In the genomic region with DNA sequence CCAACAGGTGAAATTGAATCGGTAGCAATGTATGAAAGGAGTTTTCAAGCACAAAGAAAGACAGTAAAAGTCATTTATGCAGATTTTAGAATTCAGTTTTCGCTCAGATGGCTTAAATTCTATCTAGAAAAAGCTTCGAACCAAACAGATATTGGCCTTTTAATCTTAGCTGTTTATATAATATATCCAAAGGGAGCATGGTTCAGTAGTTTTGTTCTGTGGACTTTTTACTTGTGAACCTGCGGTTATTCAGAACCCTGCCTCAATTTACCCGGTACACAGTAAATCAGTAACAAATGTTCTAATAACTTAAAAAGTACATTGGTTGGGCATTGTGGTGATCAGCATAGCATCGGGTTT, we compare ENCODE assay signal across 10 mouse cellular contexts. TPM values are rescaled to one million over a fixed set of nuclear protein-coding genes. Genes with fewer than 3 reads are reported as not detected.
A peak's percentile ranks its signal among the peaks of the same experiment; 100 is the strongest.
DNase-seq lines count a peak whose midpoint lies in the region; ATAC-seq and TF ChIP-seq lines count a peak whose summit lies in the region.
"Had no signal": no experiment of that assay in that cellular context is flagged by ENCODE, and none has a peak within 500 bp of the region (broad histone marks: within the 10 kb centered on the region; RNA-seq: fewer than 3 reads in every experiment).

No protein-coding gene starts in this region.

- H3K4me3 ChIP-seq in kidney, adult 2 months (ENCODE audit: insufficient read depth, low read depth, low read length): peak overlapping the region; percentile 63; the same call in 1 of the 2 replicates
- peak overlapping the region; percentile 38; the same call in 1 of the 2 replicates for H3K4me3 ChIP-seq in cortical plate, adult 2 months (ENCODE audit: insufficient read depth, low read length)
- H3K4me3 ChIP-seq in hindbrain, embryonic 15.5 days: peak overlapping the region; percentile 38
- H3K4me3 ChIP-seq in midbrain, embryonic 13.5 days (replicated peaks): peak overlapping the region; percentile 48

- peak overlapping the region; percentile 72; the same call in 1 of the 2 replicates for H3K27ac ChIP-seq in kidney, adult 2 months (ENCODE audit: insufficient read depth, low read depth, low read length)
- no peak overlapping the region for H3K27ac ChIP-seq in cortical plate, adult 2 months (ENCODE audit: insufficient read depth, low read length)
- H3K27ac ChIP-seq in hindbrain, embryonic 15.5 days (replicated peaks): no peak overlapping the region
- no peak overlapping the region for H3K27ac ChIP-seq in midbrain, embryonic 13.5 days

- H3K27me3 ChIP-seq in kidney, adult 2 months (replicated peaks; ENCODE audit: control insufficient read depth, insufficient read depth, low read length): no peaks in the 10 kb centered on the region
- no peaks in the 10 kb centered on the region for H3K27me3 ChIP-seq in hindbrain, embryonic 15.5 days
- H3K27me3 ChIP-seq in midbrain, embryonic 13.5 days: no peaks in the 10 kb centered on the region

- H3K4me1 ChIP-seq in kidney, adult 2 months (ENCODE audit: control insufficient read depth, insufficient read depth, low read length): peaks cover 17% of the 10 kb centered on the region; the same call in 1 of the 2 replicates
- no peaks in the 10 kb centered on the region; the same call in 1 of the 2 replicates for H3K4me1 ChIP-seq in cortical plate, adult 2 months (ENCODE audit: control insufficient read depth, insufficient read depth, low read length)
- peaks cover 13% of the 10 kb centered on the region for H3K4me1 ChIP-seq in hindbrain, embryonic 15.5 days (replicated peaks)
- H3K4me1 ChIP-seq in midbrain, embryonic 13.5 days (replicated peaks): peaks cover 12% of the 10 kb centered on the region

- no peak overlapping the region for H3K9ac ChIP-seq in hindbrain, embryonic 15.5 days
- no peak overlapping the region for H3K9ac ChIP-seq in midbrain, embryonic 13.5 days (replicated peaks)

- no peak for TF ChIP-seq POLR2A in kidney, adult 2 months (IDR thresholded peaks at IDR 0.05; ENCODE audit: low read depth, low read length)
- no peak for TF ChIP-seq POLR2A in cortical plate, adult 2 months (IDR thresholded peaks at IDR 0.05; ENCODE audit: extremely low read depth, insufficient read depth, low read length)

- no peak for TF ChIP-seq CTCF in kidney, adult 2 months (conservative IDR thresholded peaks at IDR 0.05; ENCODE audit: insufficient read depth, insufficient read length, low read depth, low read length)
- TF ChIP-seq CTCF in cortical plate, adult 2 months (IDR thresholded peaks at IDR 0.05; ENCODE audit: extremely low read depth, insufficient read depth, low read length): no peak

- 40% methylated on average over 6 of the region's 6 CpGs for WGBS in kidney, adult 2 months
- WGBS in hindbrain, embryonic 15.5 days: 62% methylated on average over 6 of the region's 6 CpGs
- WGBS in midbrain, embryonic 13.5 days: 58% methylated on average over 6 of the region's 6 CpGs

- peak overlapping the region; percentile 73 for H3K4me2 ChIP-seq in hindbrain, embryonic 15.5 days
- peak overlapping the region; percentile 76 for H3K4me2 ChIP-seq in midbrain, embryonic 13.5 days (replicated peaks)

- peak; percentile 52 for DNase-seq in kidney, adult 2 months
- DNase-seq in kidney, adult 11 months: no peak
- DNase-seq in cerebellum, adult 11-12 months: no peak
- DNase-seq in adrenal gland, postnatal 10 days: no peak
- no peak for DNase-seq in cerebellum, adult 11 months
- DNase-seq: right cerebral cortex, postnatal 4 days had no signal

- ATAC-seq in hindbrain, embryonic 15.5 days (ENCODE audit: low FRiP score, low read depth): no peak
- no peak for ATAC-seq in midbrain, embryonic 13.5 days

- no peaks in the 10 kb centered on the region for H3K36me3 ChIP-seq in kidney, adult 2 months (ENCODE audit: control insufficient read depth, insufficient read depth, low read length)
- H3K36me3 ChIP-seq in hindbrain, embryonic 15.5 days: no peaks in the 10 kb centered on the region
- H3K36me3 ChIP-seq in midbrain, embryonic 13.5 days: no peaks in the 10 kb centered on the region
- H3K36me3 ChIP-seq: G1E had no signal

- H3K9me3 ChIP-seq in hindbrain, embryonic 15.5 days: no peaks in the 10 kb centered on the region
- H3K9me3 ChIP-seq in midbrain, embryonic 13.5 days: no peaks in the 10 kb centered on the region
- H3K9me3 ChIP-seq: G1E had no signal

RNA-seq across cellular contexts. Expression of a gene that starts 18.9 kb away (rescaled TPM):
- not detected in 2 replicates for polyA plus RNA-seq in kidney, adult 2 months (2012; rRNA removed)
- polyA plus RNA-seq in cortical plate, adult 2 months (2012; rRNA removed): 0.13 and 0.15 TPM in 2 replicates
- not detected in 2 replicates for polyA plus RNA-seq in hindbrain, embryonic 15.5 days (2015; fragmentation: Nextera tagmentation; extraction: Ambion mirVana)
- polyA plus RNA-seq in midbrain, embryonic 13.5 days (2015; fragmentation: Nextera tagmentation; extraction: Ambion mirVana): not detected in 2 replicates
- under 1 TPM in 1 of 2 experiments, not detected in 1; 0.54 TPM for total RNA-seq in adrenal gland, postnatal 10 days (2021)
- polyA plus RNA-seq: G1E had no signal

RNA-seq across cellular contexts. Expression of a gene that starts 19.4 kb away (rescaled TPM):
- 27.8 and 29.6 TPM in 2 replicates for polyA plus RNA-seq in kidney, adult 2 months (2012; rRNA removed)
- 109 and 113 TPM in 2 replicates for polyA plus RNA-seq in cortical plate, adult 2 months (2012; rRNA removed)
- 16.4 and 16.9 TPM in 2 replicates for polyA plus RNA-seq in hindbrain, embryonic 15.5 days (2015; fragmentation: Nextera tagmentation; extraction: Ambion mirVana)
- polyA plus RNA-seq in midbrain, embryonic 13.5 days (2015; fragmentation: Nextera tagmentation; extraction: Ambion mirVana): 16.4 TPM in 2 replicates
- total RNA-seq in adrenal gland, postnatal 10 days (2021): 10 to 100 TPM; 33.1 to 43.7 TPM

RNA-seq across cellular contexts. Expression of a gene that starts 23.3 kb away (rescaled TPM):
- polyA plus RNA-seq in kidney, adult 2 months (2012; rRNA removed): 166 and 167 TPM in 2 replicates
- 92.6 and 101 TPM in 2 replicates for polyA plus RNA-seq in cortical plate, adult 2 months (2012; rRNA removed)
- polyA plus RNA-seq in hindbrain, embryonic 15.5 days (2015; fragmentation: Nextera tagmentation; extraction: Ambion mirVana): 180 and 199 TPM in 2 replicates
- polyA plus RNA-seq in midbrain, embryonic 13.5 days (2015; fragmentation: Nextera tagmentation; extraction: Ambion mirVana): 152 and 160 TPM in 2 replicates
- 100 to 1,000 TPM; 121 to 126 TPM for total RNA-seq in adrenal gland, postnatal 10 days (2021)

RNA-seq across cellular contexts. Expression of a gene that starts 25.9 kb away (rescaled TPM):
- polyA plus RNA-seq in kidney, adult 2 months (2012; rRNA removed): 0.02 TPM in 1 of 2 replicates, not detected in the other
- 0.08 and 0.10 TPM in 2 replicates for polyA plus RNA-seq in cortical plate, adult 2 months (2012; rRNA removed)
- 0.04 and 0.05 TPM in 2 replicates for polyA plus RNA-seq in hindbrain, embryonic 15.5 days (2015; fragmentation: Nextera tagmentation; extraction: Ambion mirVana)
- polyA plus RNA-seq in midbrain, embryonic 13.5 days (2015; fragmentation: Nextera tagmentation; extraction: Ambion mirVana): 0.05 TPM in 1 of 2 replicates, not detected in the other
- total RNA-seq in adrenal gland, postnatal 10 days (2021): not detected

RNA-seq across cellular contexts. Expression of a gene that starts 45.7 kb away (rescaled TPM):
- 22.5 and 22.6 TPM in 2 replicates for polyA plus RNA-seq in kidney, adult 2 months (2012; rRNA removed)
- polyA plus RNA-seq in cortical plate, adult 2 months (2012; rRNA removed): 332 and 337 TPM in 2 replicates
- polyA plus RNA-seq in hindbrain, embryonic 15.5 days (2015; fragmentation: Nextera tagmentation; extraction: Ambion mirVana): 24.4 and 27.4 TPM in 2 replicates
- 13.7 and 13.9 TPM in 2 replicates for polyA plus RNA-seq in midbrain, embryonic 13.5 days (2015; fragmentation: Nextera tagmentation; extraction: Ambion mirVana)
- 1 to 10 TPM; 8.4 to 9.5 TPM for total RNA-seq in adrenal gland, postnatal 10 days (2021)
